Mouse (Mus musculus): ENCODE results near the gene Tfip11.

Gene Tfip11

GRCm38 (mm10) chr5:112364184-112364797 lies 38.1 kb downstream of the Tfip11 start:
- no peak for DNase-seq (ENCODE audit: low spot score)

- DNase-seq (ENCODE audit: low spot score) = no peak
These were observed 40.7 kb downstream of the Tfip11 start for GRCm38 (mm10) chr5:112366879-112367278.

GRCm38 (mm10) chr5:112367338-112367737 lies 41.2 kb downstream of the Tfip11 start:
- no peak for DNase-seq (ENCODE audit: low spot score)

GRCm38 (mm10) chr5:112367929-112368328 lies 41.8 kb downstream of the Tfip11 start:
- DNase-seq (ENCODE audit: low spot score) = no peak

- DNase-seq (ENCODE audit: low spot score) = no peak
These were observed 42.5 kb downstream of the Tfip11 start for GRCm38 (mm10) chr5:112368666-112369065.

GRCm38 (mm10) chr5:112369326-112369725 lies 43.2 kb downstream of the Tfip11 start:
- DNase-seq (ENCODE audit: low spot score) = no peak

- DNase-seq (ENCODE audit: low spot score) = no peak
These were observed 44.2 kb downstream of the Tfip11 start for GRCm38 (mm10) chr5:112370236-112370813.

GRCm38 (mm10) chr5:112371933-112372332 lies 45.8 kb downstream of the Tfip11 start:
- DNase-seq (ENCODE audit: low spot score) = no peak

- no peak for DNase-seq (ENCODE audit: low spot score)
These were observed 50.0 kb downstream of the Tfip11 start for GRCm38 (mm10) chr5:112376111-112376510.

GRCm38 (mm10) chr5:112377380-112377779 lies 51.2 kb downstream of the Tfip11 start:
- DNase-seq (ENCODE audit: low spot score) = no peak

- peak; percentile 97 for DNase-seq (ENCODE audit: low spot score)
These were observed 52.6 kb downstream of the Tfip11 start for GRCm38 (mm10) chr5:112378716-112379115.

- no peak for DNase-seq (ENCODE audit: low spot score)
These were observed 55.0 kb downstream of the Tfip11 start for GRCm38 (mm10) chr5:112381154-112381553.

GRCm38 (mm10) chr5:112382042-112382441 lies 55.9 kb downstream of the Tfip11 start:
- no peak for DNase-seq (ENCODE audit: low spot score)

- peak; percentile 78 for DNase-seq (ENCODE audit: low spot score)
These were observed 56.6 kb downstream of the Tfip11 start for GRCm38 (mm10) chr5:112382641-112383330.

- no peak for DNase-seq (ENCODE audit: low spot score)
These were observed 58.8 kb downstream of the Tfip11 start for GRCm38 (mm10) chr5:112384805-112385472.

GRCm38 (mm10) chr5:112385973-112386372 lies 59.8 kb downstream of the Tfip11 start:
- DNase-seq (ENCODE audit: low spot score) = no peak
